Mouse (Mus musculus) heart, adult 11 months (tissue): ENCODE measurements around the gene Aym1.
"Not testable (repeated sequence)": the region's sequence is repeated elsewhere in the genome, so short reads cannot be mapped to it uniquely, and the experiment has no call there.

ENCODE experiments used
- DNase-seq: peaks from one replicate; pipeline ENCODE4 v3.0.0; 2022

The Aym1 gene

DNA sequence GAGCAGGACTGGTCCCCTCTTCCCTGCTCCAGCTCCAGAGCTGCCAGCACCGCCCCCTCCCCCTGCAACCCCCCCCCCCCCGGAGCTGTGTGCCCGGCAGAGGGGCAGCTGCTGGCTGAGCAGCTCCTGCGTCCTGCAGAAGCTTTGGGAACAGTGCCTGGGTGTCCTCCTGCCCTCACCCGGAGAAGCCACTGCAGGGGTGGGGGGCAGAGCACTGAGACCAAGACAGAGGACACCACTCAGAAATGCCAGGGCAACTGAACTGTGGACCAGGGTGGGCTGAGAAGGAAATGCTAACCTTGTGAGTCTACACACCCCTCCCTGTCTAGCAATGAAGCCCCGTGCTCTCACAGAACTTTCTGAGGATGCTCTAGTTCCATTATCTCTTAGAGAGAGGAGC is at the start of gene Aym1:
Aym1 (plus strand) TSS at position 109 of the 400 bp plus-strand sequence.
- no peak for DNase-seq

DNA sequence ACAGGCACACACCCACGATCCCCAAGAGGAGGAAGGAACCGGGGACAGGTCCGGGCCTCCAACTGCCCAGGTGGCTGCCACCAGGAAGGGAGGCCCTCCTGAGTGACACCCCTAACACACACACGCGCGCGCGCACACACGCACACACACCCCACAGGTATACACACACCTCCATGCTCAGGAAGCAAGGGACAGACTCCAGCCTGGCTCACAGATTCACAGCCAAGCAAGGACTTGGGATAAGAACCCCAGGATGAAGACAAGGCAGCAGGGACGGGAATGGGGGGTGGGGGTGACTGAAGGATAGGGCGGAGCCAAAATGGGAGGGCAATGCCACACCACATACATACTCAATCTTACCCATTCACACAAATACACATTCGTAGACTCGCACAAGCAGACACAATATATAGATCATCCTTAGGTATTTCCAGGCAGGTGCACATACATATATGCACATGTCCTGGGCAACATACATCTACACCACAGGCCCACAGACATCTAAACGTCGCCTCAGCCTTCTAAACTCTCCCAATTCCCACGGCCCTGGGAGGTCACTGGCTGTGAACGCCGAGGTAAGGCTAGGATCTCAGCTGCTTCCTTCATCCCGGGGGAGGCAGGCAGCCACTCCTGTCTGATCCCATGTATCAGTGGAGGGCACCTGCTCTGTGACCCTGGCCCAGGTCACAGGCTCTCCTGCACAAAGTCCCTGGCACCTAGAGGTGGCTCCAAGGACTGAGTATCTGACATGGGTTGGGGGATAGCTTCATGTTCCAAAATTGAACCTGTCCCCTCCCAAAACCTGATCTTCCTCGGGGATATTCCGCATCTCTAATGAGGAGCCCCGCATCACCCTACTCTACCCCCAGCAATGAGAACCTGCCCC is 47.4 kb upstream of the Aym1 start:
- no peak for DNase-seq

DNA sequence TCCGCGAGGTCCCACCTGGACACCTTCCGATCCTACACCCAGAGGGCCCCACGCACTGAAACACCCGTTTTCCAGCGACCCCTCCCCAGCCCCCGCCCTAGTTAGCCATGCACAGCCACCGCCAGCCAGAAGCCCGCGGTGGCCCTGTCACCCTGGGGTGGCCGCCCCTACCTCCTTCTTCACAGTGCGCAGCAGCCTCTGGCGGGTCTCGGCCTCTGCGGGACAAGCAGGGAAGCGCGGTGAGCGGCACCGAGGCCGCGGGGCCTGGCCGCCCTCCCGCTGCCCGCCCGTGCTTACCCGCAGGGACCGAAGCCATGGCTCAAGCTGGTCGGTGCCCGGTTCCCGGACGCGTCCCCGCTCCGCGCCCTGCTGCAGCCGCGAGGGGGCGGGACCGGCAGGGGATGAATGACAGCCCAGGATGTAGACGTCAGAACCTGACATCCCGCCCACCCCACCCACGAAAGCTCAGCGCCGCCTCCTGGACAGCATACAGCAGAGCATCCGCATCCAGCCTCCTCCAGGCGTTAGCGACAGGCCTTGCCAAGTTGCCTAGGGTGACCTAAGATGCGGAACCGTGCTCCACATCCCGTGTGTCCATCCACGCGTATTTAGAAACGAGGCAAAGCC is 46.6 kb upstream of the Aym1 start, which contains the start of gene Sgsm1:
Sgsm1 (minus strand) TSS at position 410 of the 627 bp plus-strand sequence.
- peak; percentile 97 for DNase-seq

DNA sequence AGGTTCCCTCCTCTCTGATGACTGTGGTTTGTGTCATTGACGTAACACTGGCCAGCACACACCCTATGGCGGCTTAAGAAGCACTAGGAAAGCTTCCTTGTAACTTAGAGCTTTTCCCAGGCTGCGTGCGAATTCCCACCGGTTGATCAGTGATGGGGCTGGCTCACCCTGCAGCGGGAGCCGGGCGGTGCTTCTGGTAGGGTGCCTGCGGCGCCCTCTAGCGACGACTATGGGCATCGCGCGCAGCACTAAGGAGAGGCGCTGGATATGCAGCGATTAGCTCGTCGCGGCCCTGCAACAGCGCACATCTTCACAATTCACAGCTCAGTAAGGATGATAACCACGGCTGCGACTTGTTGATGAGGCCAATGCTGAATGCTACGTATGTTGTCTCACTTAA is 43.1 kb upstream of the Aym1 start:
- peak; percentile 95 for DNase-seq

DNA sequence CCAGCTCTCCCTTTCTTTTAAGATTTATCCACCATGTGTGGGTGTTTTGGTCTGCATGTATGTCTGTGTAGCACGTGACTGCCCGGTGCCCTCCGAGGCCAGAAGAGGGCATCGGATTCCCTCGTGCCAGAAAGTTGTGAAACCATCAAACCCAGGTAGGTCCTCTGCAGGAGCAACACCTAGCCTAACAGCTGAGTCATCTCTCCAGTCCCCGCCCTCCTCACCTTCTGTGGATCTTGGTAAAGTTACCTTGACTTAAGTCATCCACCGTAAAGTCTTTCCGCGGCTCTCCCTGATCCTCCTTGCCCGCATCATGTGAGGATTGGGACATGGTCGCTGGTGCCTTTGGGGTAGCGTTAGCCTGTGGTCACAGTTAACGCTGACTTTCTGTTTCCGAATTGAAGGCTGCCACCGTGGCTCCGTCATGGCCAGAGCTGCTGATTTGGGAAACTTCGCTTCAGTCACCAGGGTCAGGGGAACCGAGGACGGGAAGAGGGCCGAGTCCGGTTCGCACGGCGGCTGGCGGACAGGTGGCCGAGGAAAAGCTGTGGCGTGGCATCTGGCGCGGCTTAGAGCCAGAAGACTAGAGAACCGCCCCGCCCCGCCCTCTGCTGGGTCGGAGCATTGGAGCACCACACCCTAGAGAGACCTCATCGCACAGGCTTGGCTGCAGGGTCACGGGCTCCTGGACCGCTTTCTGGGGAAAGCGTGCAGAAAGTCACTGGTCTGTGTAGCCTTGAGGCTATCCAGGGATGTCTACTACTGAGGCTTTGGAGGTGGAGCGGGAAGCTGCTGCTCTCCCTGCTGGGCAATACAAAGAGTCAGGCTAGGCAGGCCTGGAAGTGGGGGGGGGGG is 33.1 kb upstream of the Aym1 start:
- no peak for DNase-seq

DNA sequence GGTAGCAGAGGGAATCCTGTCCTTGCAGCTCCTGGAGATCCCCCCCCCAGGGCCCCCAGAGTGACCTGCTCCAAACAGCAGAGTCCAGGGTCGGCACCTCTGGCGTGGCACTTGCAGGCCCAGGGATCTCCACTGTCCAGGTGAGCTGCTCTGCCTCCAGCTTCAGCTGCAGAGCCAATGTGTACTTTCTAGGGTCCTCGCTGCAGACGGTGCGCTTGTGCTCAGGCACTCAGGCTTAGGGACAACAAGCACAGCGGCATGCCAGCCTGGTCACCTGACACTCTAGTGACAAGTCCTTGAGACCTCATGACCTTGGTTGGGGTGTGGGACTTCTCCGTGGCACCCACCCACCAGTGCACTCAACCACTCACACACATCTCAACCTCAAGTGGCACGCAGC is 27.6 kb upstream of the Aym1 start:
- no peak for DNase-seq

DNA sequence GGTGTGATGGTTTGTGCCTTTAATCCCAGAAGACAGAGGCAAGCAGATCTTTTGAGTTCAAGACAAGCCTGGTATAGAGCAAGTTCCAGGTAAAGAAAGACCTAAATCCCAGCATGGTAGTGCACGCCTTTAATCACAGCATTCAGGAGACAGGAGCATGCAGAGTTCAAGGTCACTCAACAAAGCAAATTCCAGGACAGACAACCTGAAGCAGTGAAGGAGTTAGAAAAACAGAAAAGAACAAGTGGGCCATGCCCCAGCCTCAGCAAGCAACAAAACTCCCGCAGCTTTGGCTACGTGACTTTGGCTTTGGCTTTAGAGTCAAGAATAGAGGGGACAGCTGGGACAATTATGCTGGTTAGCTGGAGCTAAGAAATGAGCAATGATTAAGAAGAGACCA is 26.9 kb upstream of the Aym1 start:
- no peak for DNase-seq

DNA sequence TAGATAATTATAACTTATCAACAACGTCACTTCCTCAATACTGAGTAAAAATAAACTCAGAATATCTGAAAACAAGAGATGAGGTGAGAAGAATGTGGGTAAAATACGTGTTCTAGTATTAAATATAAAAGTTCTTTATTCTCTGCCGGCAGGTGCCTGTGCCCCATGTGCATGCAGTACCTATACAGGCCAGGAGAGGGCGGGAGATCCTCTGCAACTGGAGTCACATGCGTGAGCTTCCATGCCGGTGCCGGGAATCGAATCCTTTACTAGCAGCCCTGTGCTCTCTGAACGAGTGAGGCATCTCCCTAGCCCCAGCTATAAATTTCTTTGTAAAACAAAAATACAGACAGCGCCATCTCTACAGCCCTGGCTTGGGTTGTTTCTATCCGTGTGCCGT is 24.9 kb upstream of the Aym1 start:
- no peak for DNase-seq

DNA sequence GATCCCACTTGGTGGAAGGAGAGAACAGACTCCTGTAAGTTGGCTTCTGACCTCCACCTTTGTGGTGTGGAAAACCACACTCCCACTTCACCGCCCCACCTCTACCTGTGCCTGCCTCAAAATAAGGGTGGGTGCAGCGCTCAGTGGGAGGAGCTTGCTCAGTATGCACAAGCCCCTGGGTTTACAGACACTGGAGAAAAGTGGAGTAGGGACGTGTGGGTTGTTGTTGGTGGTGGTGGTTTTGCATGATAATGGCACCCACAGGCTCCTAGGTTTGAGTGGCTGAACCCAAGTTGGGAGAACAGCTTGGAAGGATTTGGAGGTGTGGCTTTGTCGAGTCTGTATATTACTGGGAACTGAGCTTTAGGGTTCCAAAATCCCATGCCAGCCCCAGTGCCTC is 24.2 kb upstream of the Aym1 start:
- DNase-seq: no peak

DNA sequence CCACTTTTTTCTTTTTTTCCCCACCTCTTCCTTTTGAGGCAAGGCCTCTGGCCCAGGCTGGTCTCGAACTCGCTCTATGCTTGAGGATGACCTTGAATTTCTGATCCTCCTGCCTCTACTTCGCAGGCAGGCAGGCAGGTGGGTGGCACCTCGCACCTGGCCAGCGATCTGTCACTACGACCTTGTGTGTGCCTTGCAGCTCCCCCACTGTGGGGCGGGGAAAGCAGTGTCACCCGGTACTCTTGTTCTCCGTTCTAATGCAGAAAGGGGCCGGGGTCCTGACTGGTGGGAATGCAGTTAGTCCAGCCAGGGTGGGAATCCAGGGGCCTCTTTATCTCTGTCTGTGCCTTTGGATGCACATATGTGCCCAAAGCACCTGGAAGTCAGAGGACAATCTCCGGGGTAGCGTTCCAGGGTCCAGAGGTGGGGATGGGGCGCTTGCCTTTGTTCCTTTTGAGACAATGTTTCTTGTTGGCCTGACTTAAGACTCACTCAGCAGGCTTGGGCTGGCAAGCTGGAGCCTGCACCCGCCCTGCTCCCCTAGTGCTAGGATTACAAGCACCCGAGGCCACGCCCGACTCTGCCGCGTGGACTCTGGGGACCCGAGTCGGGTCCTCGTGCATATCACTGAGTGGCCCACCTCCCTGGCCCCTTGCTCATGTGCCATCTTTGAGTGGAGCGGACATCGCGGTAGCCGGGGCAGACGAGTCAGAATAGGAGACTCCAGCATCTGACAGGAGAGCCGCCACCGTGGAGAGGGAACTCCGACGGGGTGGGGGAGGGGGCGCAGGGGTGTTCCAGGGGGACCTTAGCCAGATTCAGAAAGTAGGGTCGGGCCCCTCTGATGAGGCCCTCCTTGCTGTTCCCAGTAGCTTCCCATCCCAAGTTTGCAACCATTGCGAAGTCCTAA is 22.2 kb upstream of the Aym1 start:
- no peak for DNase-seq

DNA sequence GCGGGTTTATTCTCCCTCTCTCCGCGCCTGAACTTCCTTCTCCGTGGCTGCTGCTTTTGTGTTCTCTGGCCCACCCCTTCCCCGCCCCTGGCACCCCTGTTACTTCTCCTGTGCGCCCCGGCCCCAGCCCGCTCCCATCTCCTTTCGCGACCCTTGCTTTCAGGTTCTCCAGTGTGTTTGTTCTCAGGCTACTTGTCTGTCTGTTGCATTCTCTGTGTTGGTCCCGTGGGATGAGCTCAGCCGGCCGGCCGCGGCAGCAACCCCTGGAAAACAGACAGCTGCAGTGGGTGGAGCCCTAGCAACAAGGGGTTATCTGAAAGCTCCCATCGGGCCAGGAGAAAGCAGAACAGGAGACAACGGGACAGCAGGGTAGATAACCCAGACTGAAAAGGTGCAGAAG is 21.4 kb upstream of the Aym1 start:
- no peak for DNase-seq

DNA sequence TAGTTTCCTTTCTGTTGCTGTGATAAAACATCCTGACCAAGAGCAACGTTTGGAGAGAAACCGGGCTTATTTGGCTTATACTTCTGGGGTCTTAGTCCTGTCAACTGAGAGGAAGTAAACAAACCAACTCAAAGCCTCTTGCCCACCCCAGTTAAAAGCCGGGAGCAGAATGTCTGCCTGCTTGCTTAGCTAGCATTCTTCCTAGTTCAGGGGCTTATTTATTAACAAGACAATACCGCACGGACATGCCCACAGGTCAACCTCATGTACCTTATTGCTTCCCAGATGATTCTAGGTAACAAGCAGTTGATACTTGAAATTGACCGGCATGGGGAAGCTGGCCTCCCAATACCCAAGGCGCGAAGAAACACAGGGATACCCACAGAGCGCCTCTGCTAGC is 20.8 kb upstream of the Aym1 start:
- no peak for DNase-seq

DNA sequence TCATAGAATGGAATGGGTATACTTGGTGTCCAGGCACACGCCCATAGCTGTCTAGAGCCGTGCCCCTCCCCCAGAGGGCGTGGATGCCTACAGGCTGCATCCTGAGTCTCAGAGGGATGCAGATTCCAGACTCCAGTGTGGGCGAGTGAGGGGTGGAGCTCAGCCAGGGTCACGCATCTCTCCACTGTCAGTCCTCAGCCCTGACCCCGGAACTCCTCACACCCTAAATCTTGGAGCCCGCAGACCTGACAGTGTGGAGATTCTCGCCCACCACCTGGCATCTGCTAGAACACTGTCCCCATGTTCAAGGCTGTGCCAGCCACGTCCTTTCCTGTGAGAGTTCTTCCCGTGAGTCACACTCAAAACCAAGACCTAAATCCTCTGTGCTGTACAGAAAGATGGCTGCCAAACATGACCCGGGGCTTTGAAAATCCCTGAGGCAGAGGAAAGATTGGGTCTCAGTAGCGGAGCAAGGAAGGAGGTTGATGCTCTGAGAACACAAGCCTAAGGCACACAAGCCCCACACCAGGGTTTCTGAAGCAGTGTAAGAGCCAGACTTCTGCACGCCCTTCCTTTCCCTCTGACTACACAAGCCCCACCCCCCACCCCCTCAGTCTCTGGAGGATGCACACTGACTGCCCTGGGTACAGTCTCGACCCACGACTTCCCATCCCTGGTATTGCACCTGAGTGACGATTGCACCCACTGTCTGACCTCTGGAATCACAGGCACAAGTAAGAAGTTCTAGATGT is 12.3 kb upstream of the Aym1 start:
- no peak for DNase-seq

DNA sequence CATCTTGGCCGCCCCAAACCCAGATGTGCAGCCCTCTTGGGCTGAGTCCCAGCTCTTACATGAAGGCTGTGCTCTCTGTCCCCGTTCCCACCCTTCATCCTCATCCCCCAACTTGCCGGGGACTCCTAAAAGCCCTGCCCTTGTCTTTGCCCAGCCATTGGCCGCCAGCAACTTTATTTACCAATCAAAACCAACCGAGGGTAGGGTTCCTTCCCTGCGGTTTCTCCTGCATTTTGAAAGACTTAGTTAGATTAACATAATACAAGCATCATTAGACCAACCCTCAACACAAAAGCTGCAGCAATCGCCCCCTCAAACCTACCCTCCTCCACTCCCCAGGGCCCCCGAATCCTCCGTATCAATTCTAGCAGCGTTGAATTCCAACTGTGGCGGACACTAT is 11.3 kb upstream of the Aym1 start:
- no peak for DNase-seq

DNA sequence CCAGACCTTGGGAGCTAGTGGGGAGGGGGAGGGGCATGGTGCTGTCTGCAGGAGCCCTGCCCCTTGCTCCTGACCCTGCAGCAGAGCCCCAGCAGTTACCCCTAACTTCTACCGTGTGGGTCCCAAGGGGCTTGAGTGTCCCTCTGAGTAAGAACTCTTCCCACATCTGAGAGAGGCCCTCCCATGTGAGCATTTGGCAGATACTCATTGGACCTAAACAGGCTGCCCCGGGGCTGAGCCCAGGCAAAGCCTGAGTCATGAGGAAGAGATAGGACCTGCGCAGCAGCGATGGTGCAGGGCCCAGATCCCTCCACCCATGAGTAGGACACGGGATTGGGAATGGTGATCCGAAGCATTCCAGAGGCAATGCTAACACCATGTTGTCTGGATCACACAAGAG is 10.4 kb upstream of the Aym1 start:
- DNase-seq: not testable (repeated sequence)

DNA sequence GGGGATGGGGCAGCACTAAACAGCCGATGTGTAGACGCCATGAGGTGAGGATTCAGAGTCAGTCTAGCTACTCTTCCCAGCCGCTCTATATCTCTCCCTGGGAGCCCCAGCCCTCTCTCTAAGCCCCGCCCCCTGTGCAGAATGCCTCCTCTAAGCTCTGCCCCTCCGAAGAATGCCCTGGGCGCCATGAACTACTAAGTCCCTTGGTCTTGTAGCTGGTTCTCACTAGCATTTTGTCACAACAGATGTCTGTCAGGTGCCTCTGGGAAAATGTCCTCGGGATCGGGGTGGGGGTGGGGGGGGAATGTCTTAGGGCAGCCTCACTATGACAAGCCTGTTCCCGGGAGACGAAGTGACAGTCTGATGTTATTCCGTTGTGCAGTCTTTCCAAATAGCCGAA is 9.5 kb upstream of the Aym1 start:
- no peak for DNase-seq

DNA sequence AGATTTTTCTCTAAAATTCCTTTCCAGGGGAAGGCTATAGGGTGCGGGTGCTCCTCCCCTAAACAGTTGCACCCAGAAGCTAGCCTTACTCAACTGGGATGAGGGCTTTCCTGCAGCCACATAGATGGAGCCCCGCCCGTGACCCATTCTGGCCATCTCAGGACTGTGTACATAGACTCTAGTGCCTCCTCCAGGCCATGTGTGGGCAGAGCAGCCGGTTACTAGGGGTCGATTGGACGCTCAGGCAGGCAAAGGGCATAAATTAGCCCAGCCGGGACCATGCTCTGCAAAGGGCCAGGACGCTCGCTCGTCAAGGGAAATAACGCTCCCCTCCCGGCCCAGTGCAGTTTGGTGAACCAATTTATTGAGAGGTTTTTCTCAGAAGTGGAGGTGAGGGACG is 8.5 kb upstream of the Aym1 start:
- DNase-seq: no peak

DNA sequence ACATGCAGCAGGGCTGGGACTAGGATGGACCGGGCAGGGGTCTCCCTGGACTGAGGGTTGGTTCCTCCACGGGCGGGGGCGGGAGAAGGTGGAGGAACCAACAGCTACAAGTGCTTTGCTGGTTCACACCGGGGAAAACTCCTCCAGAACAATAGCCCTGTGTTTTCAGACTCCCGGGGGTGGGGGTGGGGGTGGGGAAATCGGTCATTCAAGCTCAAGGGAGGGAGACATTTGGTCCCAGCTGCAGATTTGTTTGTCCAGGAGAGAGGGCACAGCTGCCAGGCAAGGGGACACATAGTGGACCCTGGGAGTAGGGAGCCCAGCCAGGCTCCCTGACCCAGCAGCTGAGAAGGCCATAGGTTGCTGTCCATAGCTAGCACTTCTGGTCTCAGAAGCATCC is 7.9 kb upstream of the Aym1 start:
- DNase-seq: no peak

DNA sequence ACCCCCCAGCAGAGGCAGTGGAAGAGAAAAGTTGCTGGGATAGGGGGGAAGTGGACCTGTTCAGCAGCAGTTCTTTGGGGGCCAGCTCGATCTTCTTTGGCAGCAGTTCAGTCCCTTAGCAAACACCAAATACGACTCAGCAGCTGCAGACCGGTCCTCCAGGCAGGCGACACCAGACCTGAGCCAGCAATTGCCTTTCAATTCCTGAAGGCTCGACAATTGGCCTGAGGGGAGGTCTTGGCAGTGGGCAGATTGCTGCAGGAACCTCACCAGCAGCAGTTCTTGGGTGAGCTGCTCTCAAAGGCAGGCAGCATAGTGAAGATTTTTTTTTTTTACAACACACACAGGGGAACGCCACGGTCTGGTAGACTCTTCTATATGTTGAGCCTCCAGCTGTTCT is 7.3 kb upstream of the Aym1 start:
- no peak for DNase-seq

DNA sequence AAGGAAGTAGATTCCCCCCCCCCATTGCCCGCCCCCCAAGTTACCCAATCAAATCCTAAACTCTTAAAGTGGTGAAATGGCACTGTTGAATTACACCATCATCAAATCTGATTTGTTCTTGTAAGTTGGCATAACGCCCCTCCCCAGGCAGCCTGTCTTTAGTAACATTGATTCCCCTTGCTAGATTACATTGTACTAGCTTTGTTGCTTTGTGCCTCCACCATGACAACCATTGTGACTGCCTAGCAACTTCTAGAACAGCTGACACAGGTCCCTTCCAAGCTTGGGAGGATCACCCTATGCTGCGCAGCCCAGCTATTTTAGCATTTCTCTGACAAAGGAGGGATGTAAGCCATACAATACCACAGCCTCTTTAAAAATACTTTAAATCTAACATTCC is 5.3 kb upstream of the Aym1 start:
- no peak for DNase-seq

DNA sequence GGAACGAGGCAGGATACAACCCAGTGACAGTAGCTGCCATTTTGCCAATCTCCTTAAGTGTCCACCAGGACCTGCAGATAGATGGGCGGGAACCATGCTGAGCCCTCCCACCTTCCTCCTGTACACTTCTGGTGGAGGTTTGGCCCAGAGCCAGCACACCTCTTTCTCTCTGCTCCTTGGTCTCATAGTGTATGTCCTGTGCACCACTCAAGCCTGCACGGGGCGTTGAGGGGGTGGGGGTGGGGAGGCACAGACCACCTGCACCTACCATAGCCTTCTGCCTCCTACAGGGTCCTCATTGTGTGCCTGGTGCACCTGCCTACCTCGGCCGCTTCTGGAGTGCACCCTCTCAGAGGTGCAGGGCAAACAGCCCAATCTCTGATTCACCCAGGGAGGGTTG is 4.5 kb upstream of the Aym1 start:
- DNase-seq: no peak

DNA sequence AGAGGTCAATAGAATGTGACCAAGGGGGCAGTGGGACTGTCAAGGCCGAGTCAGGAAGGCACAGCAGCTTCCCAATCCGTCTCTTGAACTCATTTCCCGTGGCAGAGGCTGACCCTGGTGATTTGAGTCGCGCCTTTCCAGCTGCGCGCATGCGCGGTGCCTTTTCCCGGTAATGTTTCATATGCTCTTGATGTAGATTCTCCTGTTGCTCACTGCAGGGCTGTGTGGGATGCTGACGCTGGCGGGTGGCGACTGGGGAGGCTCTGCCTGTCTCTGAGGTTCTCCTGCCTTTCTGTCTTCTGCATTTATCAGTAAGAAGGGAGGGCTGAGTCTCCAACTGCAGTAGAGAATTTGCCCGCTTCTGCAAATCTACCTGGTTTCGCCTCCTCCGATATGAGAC is 2.8 kb upstream of the Aym1 start:
- no peak for DNase-seq
